28 mouse cellular contexts compared by ENCODE assay signal in genomic region chr11:26721173-26721572, GRCm38 (mm10).
"Had no signal": no experiment of that assay in that cellular context is flagged by ENCODE, and none has a peak within 500 bp of the region (broad histone marks: within the 10 kb centered on the region; RNA-seq: fewer than 3 reads in every experiment).

No protein-coding gene starts in this region.

- H3K27me3 ChIP-seq: embryonic facial prominence, embryonic 12.5 days; embryonic facial prominence, embryonic 13.5 days; embryonic facial prominence, embryonic 15.5 days; forebrain, embryonic 12.5 days; forebrain, embryonic 13.5 days; forebrain, embryonic 15.5 days had no signal

- DNase-seq: cerebellum, adult 8-10 months; cerebellum, adult 9-10 months; cerebellum, adult 9-11 months; cerebellum, postnatal 10 days; cerebellum, postnatal 14 days; cerebellum, postnatal 25 days; cerebellum, postnatal 36 days; embryo, embryonic 11 days; forebrain, postnatal 0 days; gastrocnemius, adult 2 months; gastrocnemius, postnatal 10 days; gastrocnemius, postnatal 14 days; gastrocnemius, postnatal 25 days; gastrocnemius, postnatal 36 days; heart, adult 11 months; heart, adult 18-20 months; heart, adult 2 months had no signal

- H3K36me3 ChIP-seq: embryonic facial prominence, embryonic 10.5 days; embryonic facial prominence, embryonic 12.5 days; embryonic facial prominence, embryonic 13.5 days; embryonic facial prominence, embryonic 15.5 days; forebrain, embryonic 10.5 days; forebrain, embryonic 12.5 days; forebrain, embryonic 15.5 days had no signal

- H3K9me3 ChIP-seq: embryonic facial prominence, embryonic 10.5 days; embryonic facial prominence, embryonic 12.5 days; embryonic facial prominence, embryonic 13.5 days; embryonic facial prominence, embryonic 15.5 days; forebrain, embryonic 10.5 days; forebrain, embryonic 12.5 days; forebrain, embryonic 13.5 days; forebrain, embryonic 15.5 days had no signal

- H3K9ac ChIP-seq: embryonic facial prominence, embryonic 12.5 days; embryonic facial prominence, embryonic 13.5 days; embryonic facial prominence, embryonic 15.5 days; forebrain, embryonic 12.5 days; forebrain, embryonic 13.5 days; forebrain, embryonic 15.5 days; forebrain, postnatal 0 days had no signal

- H3K4me2 ChIP-seq: embryonic facial prominence, embryonic 12.5 days; embryonic facial prominence, embryonic 13.5 days; embryonic facial prominence, embryonic 15.5 days; forebrain, embryonic 12.5 days; forebrain, embryonic 13.5 days; forebrain, embryonic 15.5 days had no signal

- H3K27ac ChIP-seq: embryonic facial prominence, embryonic 10.5 days; embryonic facial prominence, embryonic 12.5 days; embryonic facial prominence, embryonic 13.5 days; embryonic facial prominence, embryonic 15.5 days; forebrain, embryonic 10.5 days; forebrain, embryonic 12.5 days; forebrain, embryonic 13.5 days; forebrain, embryonic 15.5 days; gastrocnemius, adult 2 months; heart, adult 2 months had no signal

- ATAC-seq: forebrain, embryonic 13.5 days; forebrain, embryonic 14.5 days; forebrain, embryonic 15.5 days; forebrain, embryonic 16.5 days; forebrain, postnatal 0 days had no signal

- H3K4me3 ChIP-seq: embryonic facial prominence, embryonic 10.5 days; embryonic facial prominence, embryonic 12.5 days; embryonic facial prominence, embryonic 13.5 days; embryonic facial prominence, embryonic 15.5 days; erythroblast, embryonic 14.5 days; forebrain, embryonic 10.5 days; forebrain, embryonic 12.5 days; forebrain, embryonic 13.5 days; forebrain, embryonic 15.5 days; gastrocnemius, adult 2 months; heart, adult 2 months had no signal

- H3K4me1 ChIP-seq: embryonic facial prominence, embryonic 10.5 days; embryonic facial prominence, embryonic 12.5 days; embryonic facial prominence, embryonic 15.5 days; forebrain, embryonic 13.5 days had no signal
